Mouse (Mus musculus): ENCODE data around the gene Pla2g10.
"Not testable (repeated sequence)": the region's sequence is repeated elsewhere in the genome, so short reads cannot be mapped to it uniquely, and the experiment has no call there.

Gene Pla2g10

GRCm38 (mm10) chr16:13729428-13729827 is 1.4 kb downstream of the Pla2g10 start:
- DNase-seq (ENCODE audit: low spot score): no peak

GRCm38 (mm10) chr16:13727811-13728335 is 2.9 kb downstream of the Pla2g10 start:
- no peak for DNase-seq (ENCODE audit: low spot score)

GRCm38 (mm10) chr16:13722937-13723336 is 7.8 kb downstream of the Pla2g10 start:
- no peak for DNase-seq (ENCODE audit: low spot score)

GRCm38 (mm10) chr16:13716821-13717553 is 13.8 kb downstream of the Pla2g10 start:
- DNase-seq (ENCODE audit: low spot score): no peak

GRCm38 (mm10) chr16:13714910-13715309 is 15.9 kb downstream of the Pla2g10 start:
- DNase-seq (ENCODE audit: low spot score): no peak

- no peak for DNase-seq (ENCODE audit: low spot score)
Observed at GRCm38 (mm10) chr16:13704676-13705075, 26.1 kb downstream of the Pla2g10 start.

- no peak for DNase-seq (ENCODE audit: low spot score)
Observed at GRCm38 (mm10) chr16:13702184-13702583, 28.6 kb downstream of the Pla2g10 start.

GRCm38 (mm10) chr16:13698998-13699397 is 31.8 kb downstream of the Pla2g10 start:
- DNase-seq (ENCODE audit: low spot score): no peak

GRCm38 (mm10) chr16:13678601-13679319 is 52.0 kb downstream of the Pla2g10 start:
- peak; percentile 82 for DNase-seq (ENCODE audit: low spot score)

- DNase-seq (ENCODE audit: low spot score): no peak
Observed at GRCm38 (mm10) chr16:13674511-13674910, 56.3 kb downstream of the Pla2g10 start.

GRCm38 (mm10) chr16:13673114-13673513 is 57.7 kb downstream of the Pla2g10 start:
- peak; percentile 36 for DNase-seq (ENCODE audit: low spot score)

GRCm38 (mm10) chr16:13672386-13672898 is 58.3 kb downstream of the Pla2g10 start:
- DNase-seq (ENCODE audit: low spot score): peak; percentile 90

- peak; percentile 97 for DNase-seq (ENCODE audit: low spot score)
Observed at GRCm38 (mm10) chr16:13671685-13672385, 58.9 kb downstream of the Pla2g10 start, which contains the start of the genes Bfar and 3110001I22Rik. Gene Bfar (plus strand): TSS chr16:13671858. Gene 3110001I22Rik (plus strand): TSS chr16:13671929.

GRCm38 (mm10) chr16:13670896-13671295 is 59.9 kb downstream of the Pla2g10 start:
- DNase-seq (ENCODE audit: low spot score): not testable (repeated sequence)

- DNase-seq (ENCODE audit: low spot score): no peak
Observed at GRCm38 (mm10) chr16:13669282-13669681, 61.5 kb downstream of the Pla2g10 start.

- DNase-seq (ENCODE audit: low spot score): peak; percentile 38
Observed at GRCm38 (mm10) chr16:13668402-13669108, 62.2 kb downstream of the Pla2g10 start.

- DNase-seq (ENCODE audit: low spot score): peak; percentile 92
Observed at GRCm38 (mm10) chr16:13667878-13668343, 62.9 kb downstream of the Pla2g10 start, which contains the start of gene Parn. Gene Parn (minus strand): TSS chr16:13668170.
